Mouse (Mus musculus) neural tube, embryonic 15.5 days (tissue): ENCODE data around the gene Srcin1. TPM values are rescaled to one million over a fixed set of nuclear protein-coding genes. Genes with fewer than 3 reads are reported as not detected.

Source experiments
- ATAC-seq: fragments of 200-750 bp; cut with Nextera tagmentation; 2 replicates; pipeline ENCODE4 v1.8.0; 2017; ENCODE audit warnings: mild to moderate bottlenecking, moderate TSS enrichment, moderate library complexity; ENCODE audit not compliant: low FRiP score
- H3K27ac ChIP-seq: fragments of 300-500 bp; sonication (generic); replicated peaks from 2 replicates; pipeline ENCODE4 v1.5.1; 2015; ENCODE audit warnings: mild to moderate bottlenecking, inconsistent platforms
- H3K27me3 ChIP-seq: fragments of 300-500 bp; sonication (generic); replicated peaks from 2 replicates; pipeline ENCODE4 v1.6.1; 2015; ENCODE audit warnings: inconsistent platforms
- H3K36me3 ChIP-seq: fragments of 300-500 bp; sonication (generic); 2 replicates; pipeline ENCODE4 v1.6.1; 2015; ENCODE audit warnings: inconsistent platforms
- H3K4me1 ChIP-seq: fragments of 300-500 bp; sonication (generic); 2 replicates; pipeline ENCODE4 v1.6.1; 2015; ENCODE audit warnings: inconsistent platforms
- H3K4me2 ChIP-seq: fragments of 300-500 bp; sonication (generic); 2 replicates; pipeline ENCODE4 v1.6.1; 2015; ENCODE audit warnings: inconsistent platforms, mild to moderate bottlenecking, moderate library complexity
- H3K4me3 ChIP-seq: fragments of 300-500 bp; sonication (generic); replicated peaks from 2 replicates; pipeline ENCODE4 v1.5.1; 2015; ENCODE audit warnings: mild to moderate bottlenecking, inconsistent platforms
- H3K9ac ChIP-seq: fragments of 300-500 bp; sonication (generic); replicated peaks from 2 replicates; pipeline ENCODE4 v1.6.1; 2015; ENCODE audit warnings: mild to moderate bottlenecking, inconsistent platforms
- H3K9me3 ChIP-seq: fragments of 300-500 bp; sonication (generic); replicated peaks from 2 replicates; pipeline ENCODE4 v1.6.1; 2016; ENCODE audit warnings: inconsistent platforms
- WGBS: fragments of 180-500 bp; shearing (Covaris S2); methylation state at CpG from one replicate; pipeline ENCODE4 v1.1.7; 2015; ENCODE audit warnings: mixed read lengths; 5-methylcytosine and 5-hydroxymethylcytosine counted together
- polyA plus RNA-seq: library from polyadenylated mRNA; unstranded; fragments of >200 nt; fragmentation: Nextera tagmentation; extraction: Ambion mirVana; gene quantifications from 2 replicates; pipeline ENCODE4 v1.2.1, GENCODE M21; 2015

Gene Srcin1
- polyA plus RNA-seq, 1 experiment from 2014 or later = 10.5 TPM

DNA sequence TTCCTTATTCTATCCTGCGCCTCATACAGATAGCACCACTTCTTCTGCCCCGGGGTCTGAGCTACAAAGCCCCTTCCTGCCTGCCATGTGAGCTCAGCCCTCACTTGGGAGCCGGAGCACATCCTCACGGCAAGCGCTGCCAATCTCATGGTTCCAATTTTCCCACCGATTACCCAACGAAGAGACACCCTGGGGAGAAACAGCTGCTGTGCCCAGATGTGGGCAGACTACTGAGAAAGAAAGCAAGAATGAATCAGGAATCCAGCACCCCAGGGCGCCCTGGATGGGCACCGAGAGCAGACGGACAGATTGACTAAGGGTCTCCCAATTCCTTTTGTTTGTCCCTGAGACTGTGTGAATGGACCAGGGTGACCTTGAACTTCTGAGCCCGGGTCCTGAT is 8.5 kb downstream of the Srcin1 start:
- 11% methylated on average over 11 of the region's 11 CpGs for WGBS
- peak overlapping the region; percentile 15 for H3K4me2 ChIP-seq

DNA sequence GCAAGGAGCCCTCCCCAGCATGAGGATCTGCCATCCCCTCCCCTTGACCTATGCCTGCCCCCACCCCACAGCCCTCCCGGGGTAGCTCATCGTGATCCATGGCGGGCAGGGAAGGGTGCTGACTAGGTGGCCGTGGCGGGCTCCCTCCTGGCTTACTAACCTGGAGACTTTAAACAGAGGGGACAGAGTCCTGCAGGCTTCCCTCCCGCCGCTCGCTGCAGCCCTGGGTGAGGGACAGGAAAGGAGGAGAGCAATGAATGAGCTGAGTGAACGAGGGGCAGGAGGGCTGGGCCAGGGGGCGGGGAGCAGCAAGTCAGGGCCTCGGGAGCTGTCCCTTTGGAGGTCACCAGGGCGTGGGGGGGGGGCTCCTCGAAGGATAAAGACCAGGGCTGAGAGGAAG is 9.4 kb downstream of the Srcin1 start:
- Histone ChIP-seq H3K27me3 (no peaks in the 10 kb centered on the region), H3K36me3 (no peaks in the 10 kb centered on the region), H3K9ac (no peak overlapping the region), H3K4me3 (no peak overlapping the region), H3K9me3 (no peaks in the 10 kb centered on the region), H3K27ac (no peak overlapping the region), H3K4me2 (no peak overlapping the region), H3K4me1 (peaks cover 81% of the 10 kb centered on the region)
- no peak for ATAC-seq
- WGBS = 7% methylated on average over 13 of the region's 13 CpGs

More for the DNA sequence above, 8.5 kb downstream of the Srcin1 start:
- 0 out of 2 replicates have a peak overlapping the region, but pooled peaks have one; percentile 28 for H3K9ac ChIP-seq
- no peak overlapping the region for H3K4me3 ChIP-seq
- H3K9me3 ChIP-seq = no peaks in the 10 kb centered on the region
- no peak overlapping the region for H3K27ac ChIP-seq
- H3K4me1 ChIP-seq = peaks cover 91% of the 10 kb centered on the region
- no peak for ATAC-seq
- no peaks in the 10 kb centered on the region for H3K27me3 ChIP-seq
- no peaks in the 10 kb centered on the region for H3K36me3 ChIP-seq

DNA sequence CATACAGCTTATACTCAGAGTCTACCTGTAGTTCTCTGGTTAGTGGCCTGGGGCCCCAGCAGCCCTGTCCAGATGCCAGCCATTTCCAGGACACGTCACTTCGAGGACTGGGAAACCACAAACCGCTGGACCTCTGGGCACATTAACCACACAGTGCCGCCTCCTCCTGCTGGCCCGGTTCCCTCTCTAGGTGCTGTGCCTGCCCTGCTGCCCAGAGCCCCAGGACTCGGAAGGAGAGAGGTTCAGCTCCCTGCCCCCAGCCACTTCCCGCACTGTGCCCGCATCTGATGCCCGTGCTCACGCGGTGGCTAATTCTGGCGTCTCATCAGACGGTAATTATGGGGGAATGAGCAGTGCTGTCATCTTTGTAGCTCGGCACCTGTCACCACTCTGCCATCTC is 12.3 kb downstream of the Srcin1 start:
- no peaks in the 10 kb centered on the region for H3K27me3 ChIP-seq
- no peak for ATAC-seq
- H3K9ac ChIP-seq = no peak overlapping the region
- H3K9me3 ChIP-seq = no peaks in the 10 kb centered on the region
- 28% methylated on average over 14 of the region's 14 CpGs for WGBS
- H3K4me1 ChIP-seq = peaks cover 80% of the 10 kb centered on the region
- no peak overlapping the region for H3K4me2 ChIP-seq
- no peak overlapping the region for H3K4me3 ChIP-seq
- no peak overlapping the region for H3K27ac ChIP-seq
- H3K36me3 ChIP-seq = no peaks in the 10 kb centered on the region

DNA sequence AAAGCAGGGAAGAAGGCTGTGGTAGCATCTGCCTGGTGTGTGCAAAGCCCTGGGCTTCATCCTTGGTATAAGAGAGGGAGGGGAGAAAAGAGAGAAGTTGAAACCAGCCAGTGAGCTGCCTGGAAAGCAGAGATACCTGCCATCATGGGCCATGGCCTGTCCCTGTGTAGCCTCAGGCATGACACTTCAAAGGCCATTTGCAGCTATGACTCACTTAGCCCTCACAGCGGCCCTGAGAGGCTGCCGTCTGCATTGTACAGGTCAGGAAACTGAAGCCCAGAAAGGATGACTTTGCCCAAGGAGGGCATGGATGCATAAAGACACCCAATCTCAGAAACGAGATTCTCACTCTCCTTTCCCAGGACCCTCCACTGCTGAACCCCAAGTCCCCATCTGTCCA is 13.4 kb downstream of the Srcin1 start:
- Histone ChIP-seq H3K4me3 (no peak overlapping the region), H3K4me1 (peaks cover 80% of the 10 kb centered on the region), H3K27me3 (no peaks in the 10 kb centered on the region), H3K36me3 (no peaks in the 10 kb centered on the region), H3K9me3 (no peaks in the 10 kb centered on the region), H3K4me2 (no peak overlapping the region), H3K9ac (no peak overlapping the region), H3K27ac (no peak overlapping the region)
- 65% methylated on average over 3 of the region's 3 CpGs for WGBS
- ATAC-seq = no peak

DNA sequence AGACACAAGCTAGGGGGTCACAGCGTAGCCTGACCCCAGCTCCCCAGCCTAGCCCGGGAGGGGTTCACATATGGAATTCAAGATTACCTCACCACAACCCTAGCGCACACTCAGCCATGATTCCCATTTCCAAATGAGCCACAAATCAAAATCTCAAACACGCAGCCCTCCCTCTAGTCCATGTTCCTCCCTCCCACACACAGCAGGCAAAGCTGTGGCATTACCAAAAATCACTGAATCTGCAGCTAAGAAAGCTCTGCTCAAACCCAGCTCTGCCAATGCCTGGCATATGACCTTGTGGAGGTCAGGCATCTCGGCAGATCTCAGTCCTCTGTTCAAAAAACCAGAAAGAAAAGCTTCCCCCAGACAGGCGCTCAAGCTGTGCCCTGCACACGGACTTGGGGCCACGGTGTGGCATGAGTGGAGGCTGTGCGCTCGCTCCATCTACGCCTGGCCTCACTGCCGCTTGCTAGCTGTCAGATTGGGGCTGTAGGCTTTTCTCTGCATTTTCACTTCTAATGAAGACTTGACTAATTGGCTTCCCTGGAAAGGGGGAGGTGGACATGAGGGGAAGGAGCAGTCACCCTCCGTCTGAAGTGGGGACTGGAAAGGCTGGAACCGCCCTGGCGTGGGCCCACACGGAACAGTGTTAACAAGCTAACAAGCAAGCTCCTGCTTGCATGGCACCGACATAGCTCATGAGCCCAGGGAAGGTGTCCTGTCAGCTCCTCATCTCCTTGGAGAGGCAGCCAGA is 15.6 kb downstream of the Srcin1 start:
- no peak overlapping the region; the same call in 1 of the 2 replicates for H3K9ac ChIP-seq

DNA sequence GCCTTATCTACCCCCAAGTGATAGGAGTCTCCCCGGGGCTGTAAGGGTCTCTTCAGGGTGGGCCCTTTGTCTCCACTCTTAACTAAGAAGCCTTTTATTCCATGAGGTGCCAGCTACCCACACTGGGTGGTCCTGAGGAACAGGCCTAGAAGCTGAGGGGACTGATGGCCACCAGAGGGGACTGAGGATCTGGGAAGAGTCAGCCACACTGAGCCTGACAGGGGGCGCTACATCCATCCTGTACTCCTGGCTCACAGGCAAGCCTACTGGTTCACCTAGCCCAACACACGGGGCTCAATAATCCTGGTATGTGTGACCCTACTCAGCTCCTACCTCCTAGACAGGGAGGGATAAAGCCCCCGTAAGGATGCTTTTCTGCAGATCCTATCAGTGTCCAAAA is 16.4 kb downstream of the Srcin1 start:
- no peak for ATAC-seq
- no peaks in the 10 kb centered on the region for H3K9me3 ChIP-seq
- H3K4me2 ChIP-seq = no peak overlapping the region
- WGBS = 49% methylated on average over 4 of the region's 4 CpGs
- H3K36me3 ChIP-seq = no peaks in the 10 kb centered on the region
- H3K9ac ChIP-seq = no peak overlapping the region
- no peak overlapping the region for H3K4me3 ChIP-seq
- H3K27me3 ChIP-seq = 0 out of 2 replicates have a peak, but pooled peaks cover 4% of the 10 kb centered on the region
- H3K4me1 ChIP-seq = peaks cover 64% of the 10 kb centered on the region
- no peak overlapping the region for H3K27ac ChIP-seq

More for the DNA sequence above, 15.6 kb downstream of the Srcin1 start:
- ATAC-seq = no peak
- Histone ChIP-seq H3K27ac (no peak overlapping the region), H3K4me2 (no peak overlapping the region), H3K36me3 (no peaks in the 10 kb centered on the region), H3K9me3 (no peaks in the 10 kb centered on the region), H3K4me3 (no peak overlapping the region), H3K4me1 (peaks cover 72% of the 10 kb centered on the region), H3K27me3 (0 out of 2 replicates have a peak, but pooled peaks cover 4% of the 10 kb centered on the region)
- 45% methylated on average over 17 of the region's 17 CpGs for WGBS

DNA sequence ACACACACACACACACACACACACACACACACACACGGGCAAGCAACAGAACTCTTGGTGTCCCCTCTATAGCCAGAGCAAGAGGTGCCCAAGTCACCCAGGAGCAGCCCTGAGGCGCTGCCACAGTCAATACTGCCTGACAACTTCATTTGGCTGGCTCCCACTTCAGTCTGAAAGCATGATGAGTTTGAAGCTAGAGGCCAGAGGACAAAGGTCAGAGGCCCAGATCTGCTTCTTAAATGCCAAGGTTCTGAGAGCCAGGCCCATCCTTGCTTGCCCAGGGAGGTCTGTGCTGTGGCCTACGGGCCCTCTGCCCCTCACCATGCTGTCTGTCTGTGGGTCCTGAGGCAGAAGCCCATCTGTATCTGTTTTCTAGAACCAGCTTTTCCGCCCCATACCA is 18.1 kb downstream of the Srcin1 start:
- Histone ChIP-seq H3K27me3 (0 out of 2 replicates have a peak, but pooled peaks cover 4% of the 10 kb centered on the region), H3K9ac (no peak overlapping the region), H3K4me2 (no peak overlapping the region), H3K36me3 (no peaks in the 10 kb centered on the region), H3K4me1 (peaks cover 57% of the 10 kb centered on the region), H3K27ac (no peak overlapping the region), H3K4me3 (no peak overlapping the region), H3K9me3 (no peaks in the 10 kb centered on the region)
- ATAC-seq = no peak
- 50% methylated on average over 4 of the region's 4 CpGs for WGBS

DNA sequence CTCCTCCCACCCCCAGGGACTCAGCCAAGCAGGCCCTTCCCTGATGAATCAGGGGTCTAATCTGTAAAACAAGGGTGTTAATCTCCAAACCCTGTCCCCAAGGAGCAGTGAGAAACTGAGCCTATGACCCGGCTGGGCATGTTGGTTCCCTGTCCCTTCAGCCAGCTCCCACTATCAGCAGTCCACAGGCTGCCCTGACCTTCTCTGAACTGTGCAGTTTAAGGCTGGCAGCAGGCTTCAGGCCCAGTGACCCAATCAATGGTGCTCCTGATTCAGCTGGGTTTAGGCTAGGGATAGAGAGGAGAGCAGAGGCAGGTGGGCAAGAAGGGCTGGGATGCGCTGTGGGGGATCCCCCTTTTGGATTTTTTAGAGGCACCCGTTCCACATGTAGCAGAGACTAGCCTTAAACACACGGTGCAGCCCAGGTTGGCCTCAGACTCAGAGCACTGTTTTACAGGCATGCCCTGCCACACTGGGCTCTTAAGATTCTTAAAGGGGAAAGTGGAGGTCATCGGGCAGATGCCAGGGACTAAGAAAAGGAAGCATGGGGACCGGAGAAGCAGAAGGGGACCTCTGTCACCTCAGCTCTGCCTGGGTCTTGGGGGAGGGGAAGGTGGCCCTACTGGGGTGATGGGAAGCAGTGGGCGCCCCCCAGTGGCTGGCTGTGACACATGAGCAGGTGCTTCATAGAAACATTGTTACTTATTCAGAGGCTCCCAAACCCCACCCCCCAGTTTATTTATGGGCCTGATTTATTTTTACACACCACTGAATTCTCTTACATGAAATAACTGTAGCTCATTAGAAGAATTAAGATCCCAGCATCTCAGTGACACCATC is 19.2 kb downstream of the Srcin1 start:
- H3K9me3 ChIP-seq = no peaks in the 10 kb centered on the region
- H3K27me3 ChIP-seq = peaks cover 9% of the 10 kb centered on the region
- H3K9ac ChIP-seq = no peak overlapping the region; the same call in 1 of the 2 replicates
- no peak overlapping the region for H3K27ac ChIP-seq
- H3K4me1 ChIP-seq = peaks cover 57% of the 10 kb centered on the region
- H3K4me2 ChIP-seq = no peak overlapping the region
- 22% methylated on average over 7 of the region's 7 CpGs for WGBS
- H3K36me3 ChIP-seq = no peaks in the 10 kb centered on the region
- no peak for ATAC-seq
- H3K4me3 ChIP-seq = no peak overlapping the region

DNA sequence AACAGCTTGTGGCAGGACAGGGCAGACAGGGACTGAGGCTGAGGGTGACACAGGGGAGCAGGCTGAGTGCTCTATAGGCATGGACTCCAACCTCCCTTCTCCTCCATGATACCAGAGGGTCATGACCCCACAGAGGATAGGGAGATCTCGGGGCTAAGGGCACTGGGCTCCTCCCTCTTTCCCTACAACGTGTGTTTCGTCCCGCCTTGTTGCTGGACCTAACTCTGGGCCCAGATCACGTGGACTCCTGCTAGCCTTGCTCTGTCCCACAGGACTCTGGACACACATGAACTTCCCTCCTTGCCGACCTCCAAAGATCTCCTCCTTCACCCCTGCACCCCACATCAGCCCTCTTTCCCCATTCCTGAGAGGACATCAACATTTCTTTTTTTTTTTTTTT is 20.8 kb downstream of the Srcin1 start:
- no peak overlapping the region for H3K9ac ChIP-seq
- H3K4me2 ChIP-seq = no peak overlapping the region
- H3K4me1 ChIP-seq = peaks cover 48% of the 10 kb centered on the region
- H3K9me3 ChIP-seq = no peaks in the 10 kb centered on the region
- H3K4me3 ChIP-seq = no peak overlapping the region
- H3K27me3 ChIP-seq = peaks cover 24% of the 10 kb centered on the region
- no peak overlapping the region for H3K27ac ChIP-seq
- ATAC-seq = no peak
- no peaks in the 10 kb centered on the region for H3K36me3 ChIP-seq
- 43% methylated on average over 6 of the region's 6 CpGs for WGBS

DNA sequence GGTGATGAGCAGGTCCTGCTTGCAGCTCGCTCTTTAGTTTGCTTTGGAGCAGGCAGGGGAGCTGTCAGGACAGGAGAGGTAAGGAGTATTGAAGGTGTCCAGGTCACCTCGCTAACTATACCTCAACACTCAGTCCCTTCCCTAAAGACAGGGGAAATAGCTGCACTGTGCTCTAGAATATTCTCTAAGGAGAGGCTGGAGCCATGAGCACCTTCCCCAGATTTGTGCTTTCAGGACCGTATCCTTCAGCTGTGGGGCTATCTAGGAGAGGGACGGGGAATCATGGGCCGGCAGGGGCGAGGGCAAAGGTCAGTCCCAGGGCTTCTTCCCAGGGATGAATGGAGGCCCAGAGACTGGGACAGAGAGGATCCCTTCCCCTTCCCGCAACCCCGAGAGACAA is 23.8 kb downstream of the Srcin1 start:
- Histone ChIP-seq H3K4me1 (peaks cover 24% of the 10 kb centered on the region), H3K36me3 (no peaks in the 10 kb centered on the region), H3K27ac (no peak overlapping the region), H3K4me3 (no peak overlapping the region), H3K9me3 (no peaks in the 10 kb centered on the region), H3K27me3 (peaks cover 54% of the 10 kb centered on the region), H3K4me2 (no peak overlapping the region), H3K9ac (no peak overlapping the region)
- 16% methylated on average over 8 of the region's 8 CpGs for WGBS
- no peak for ATAC-seq

DNA sequence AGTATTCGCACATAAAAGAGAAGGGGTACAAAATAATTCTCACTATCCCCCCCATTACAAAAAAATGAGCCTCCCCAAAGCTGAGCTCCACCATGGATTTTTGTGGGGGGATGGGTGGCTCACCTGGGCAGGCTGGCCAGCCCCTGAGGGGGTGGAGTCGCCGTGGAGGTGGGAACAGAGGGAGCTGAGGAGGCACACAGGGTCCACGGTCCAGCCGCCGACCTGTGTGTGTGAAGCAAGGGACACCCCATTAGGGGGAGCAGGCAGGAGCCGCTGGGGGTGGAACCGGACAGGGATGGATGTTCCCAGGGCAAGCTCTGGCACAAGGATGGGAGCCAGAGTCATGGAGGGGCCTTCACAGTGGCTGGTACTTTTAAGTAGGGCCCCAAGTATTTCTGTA is 27.2 kb downstream of the Srcin1 start:
- no peak overlapping the region for H3K9ac ChIP-seq
- peaks cover 33% of the 10 kb centered on the region for H3K4me1 ChIP-seq
- H3K4me2 ChIP-seq = no peak overlapping the region
- H3K27ac ChIP-seq = no peak overlapping the region
- H3K36me3 ChIP-seq = no peaks in the 10 kb centered on the region; the same call in 1 of the 2 replicates
- WGBS = 57% methylated on average over 8 of the region's 8 CpGs
- no peaks in the 10 kb centered on the region for H3K9me3 ChIP-seq
- H3K27me3 ChIP-seq = peaks cover 62% of the 10 kb centered on the region
- ATAC-seq = no peak
- no peak overlapping the region for H3K4me3 ChIP-seq
